Mouse (Mus musculus) embryonic fibroblast, embryonic 13.5 days (primary cell): Measurements from ENCODE around the gene Rpp25l. TPM values are rescaled to one million over a fixed set of nuclear protein-coding genes. Genes with fewer than 3 reads are reported as not detected.
A peak's percentile ranks its signal among the peaks of the same experiment; 100 is the strongest.
"Not testable (repeated sequence)": the region's sequence is repeated elsewhere in the genome, so short reads cannot be mapped to it uniquely, and the experiment has no call there.

ENCODE experiments used
- H3K27ac ChIP-seq: 2 replicates; pipeline ENCODE4 v1.5.1; 2012; ENCODE audit warnings: low read length, control low read depth, inconsistent platforms; ENCODE audit not compliant: insufficient read depth
- H3K4me1 ChIP-seq: 2 replicates; pipeline ENCODE4 v1.6.1; 2011; ENCODE audit warnings: low read length; ENCODE audit not compliant: control insufficient read depth, insufficient read depth
- H3K4me3 ChIP-seq: 2 replicates; pipeline ENCODE4 v1.5.1; 2011; ENCODE audit warnings: mild to moderate bottlenecking, control low read depth, low read length; ENCODE audit not compliant: insufficient read depth
- CTCF ChIP-seq: IDR thresholded peaks from 2 replicates; pipeline ENCODE4 v1.5.1; 2011; ENCODE audit warnings: mild to moderate bottlenecking, control low read depth, low read length, moderate library complexity, borderline replicate concordance; ENCODE audit not compliant: insufficient read depth
- POLR2A ChIP-seq: IDR thresholded peaks from 2 replicates; pipeline ENCODE4 v1.6.1; 2011; ENCODE audit warnings: low read depth, mild to moderate bottlenecking, control low read depth, low read length, moderate library complexity
- polyA plus RNA-seq: library from polyadenylated mRNA; stranded (reverse); fragments of >200 nt; gene quantifications from 2 replicates; pipeline ENCODE4 v1.2.4, GENCODE M21; 2011; ENCODE audit warnings: low read depth; ENCODE audit not compliant: missing spikeins, insufficient read length

Rpp25l gene
- 14.0 and 16.2 TPM in 2 replicates for polyA plus RNA-seq

- Histone ChIP-seq H3K4me3 (peak within 1 kb of the TSS; percentile 83), H3K4me1 (no peaks in the 10 kb centered on the region), H3K27ac (no peak within 1 kb of the TSS)
- TF ChIP-seq CTCF (no peak), POLR2A (peak; percentile 91)
Observed at GRCm38 (mm10) chr4:41713197-41714067, at the start of gene Rpp25l. Rpp25l (minus strand) TSS chr4:41713534.

- peak overlapping the region; percentile 79 for H3K27ac ChIP-seq
- H3K4me1 ChIP-seq, H3K4me3 ChIP-seq: not testable (repeated sequence)
Observed at GRCm38 (mm10) chr4:41762688-41763114, 49.4 kb upstream of the Rpp25l start.

GRCm38 (mm10) chr4:41762099-41762687, 48.9 kb upstream of the Rpp25l start:
- TF ChIP-seq POLR2A = peak; percentile 35; the same call in 1 of the 2 replicates
- no peak for TF ChIP-seq CTCF

GRCm38 (mm10) chr4:41761680-41762079, 48.3 kb upstream of the Rpp25l start:
- H3K4me1 ChIP-seq = 0 out of 2 replicates have a peak, but pooled peaks cover 2% of the 10 kb centered on the region
- peak overlapping the region; percentile 79 for H3K27ac ChIP-seq
- H3K4me3 ChIP-seq = peak overlapping the region; percentile 75
- TF ChIP-seq CTCF (no peak), POLR2A (peak; percentile 44; the same call in 1 of the 2 replicates)

More at GRCm38 (mm10) chr4:41762099-41762687, 48.9 kb upstream of the Rpp25l start:
- Histone ChIP-seq H3K4me3 (peak overlapping the region; percentile 7), H3K27ac (peak overlapping the region; percentile 79), H3K4me1 (0 out of 2 replicates have a peak, but pooled peaks cover 2% of the 10 kb centered on the region)

- TF ChIP-seq POLR2A (no peak; the same call in 1 of the 2 replicates), CTCF (no peak)
Observed at GRCm38 (mm10) chr4:41760911-41761310, 47.6 kb upstream of the Rpp25l start.

GRCm38 (mm10) chr4:41760288-41760721, 47.0 kb upstream of the Rpp25l start:
- peak overlapping the region; percentile 75 for H3K4me3 ChIP-seq
- TF ChIP-seq CTCF (no peak), POLR2A (peak; percentile 71)
- H3K4me1 ChIP-seq = 0 out of 2 replicates have a peak, but pooled peaks cover 2% of the 10 kb centered on the region
- peak overlapping the region; percentile 79 for H3K27ac ChIP-seq

More at GRCm38 (mm10) chr4:41760911-41761310, 47.6 kb upstream of the Rpp25l start:
- Histone ChIP-seq H3K4me3 (peak overlapping the region; percentile 75), H3K27ac (peak overlapping the region; percentile 79), H3K4me1 (0 out of 2 replicates have a peak, but pooled peaks cover 2% of the 10 kb centered on the region)

GRCm38 (mm10) chr4:41759656-41760287, 46.4 kb upstream of the Rpp25l start:
- Histone ChIP-seq H3K27ac (peak overlapping the region; percentile 71), H3K4me3 (peak overlapping the region; percentile 6; the same call in 1 of the 2 replicates), H3K4me1 (0 out of 2 replicates have a peak, but pooled peaks cover 2% of the 10 kb centered on the region)
- TF ChIP-seq CTCF (no peak), POLR2A (no peak)

GRCm38 (mm10) chr4:41759206-41759605, 45.9 kb upstream of the Rpp25l start:
- Histone ChIP-seq H3K4me1 (0 out of 2 replicates have a peak, but pooled peaks cover 2% of the 10 kb centered on the region), H3K4me3 (no peak overlapping the region), H3K27ac (no peak overlapping the region)
- TF ChIP-seq CTCF (no peak), POLR2A (no peak)

- Histone ChIP-seq H3K4me1 (0 out of 2 replicates have a peak, but pooled peaks cover 2% of the 10 kb centered on the region), H3K27ac (no peak overlapping the region)
- no peak for TF ChIP-seq CTCF
- TF ChIP-seq POLR2A = no peak
Observed at GRCm38 (mm10) chr4:41758701-41759100, 45.4 kb upstream of the Rpp25l start.

More at GRCm38 (mm10) chr4:41758701-41759100, 45.4 kb upstream of the Rpp25l start:
- no peak overlapping the region for H3K4me3 ChIP-seq
